Mouse (Mus musculus) lung, adult 2 months (tissue): ENCODE measurements around the gene Cenpu.

Source experiments
- CTCF ChIP-seq: fragments of 200-500 bp; IDR thresholded peaks from 2 replicates; pipeline ENCODE4 v1.5.1; 2011; ENCODE audit warnings: mild to moderate bottlenecking, low read length, control low read depth; ENCODE audit not compliant: insufficient read depth
- POLR2A ChIP-seq: fragments of 200-500 bp; IDR thresholded peaks from 2 replicates; pipeline ENCODE4 v1.6.1; 2011; ENCODE audit warnings: low read depth, mild to moderate bottlenecking, control low read depth, low read length, borderline replicate concordance; ENCODE audit errors: extremely low read depth

DNA sequence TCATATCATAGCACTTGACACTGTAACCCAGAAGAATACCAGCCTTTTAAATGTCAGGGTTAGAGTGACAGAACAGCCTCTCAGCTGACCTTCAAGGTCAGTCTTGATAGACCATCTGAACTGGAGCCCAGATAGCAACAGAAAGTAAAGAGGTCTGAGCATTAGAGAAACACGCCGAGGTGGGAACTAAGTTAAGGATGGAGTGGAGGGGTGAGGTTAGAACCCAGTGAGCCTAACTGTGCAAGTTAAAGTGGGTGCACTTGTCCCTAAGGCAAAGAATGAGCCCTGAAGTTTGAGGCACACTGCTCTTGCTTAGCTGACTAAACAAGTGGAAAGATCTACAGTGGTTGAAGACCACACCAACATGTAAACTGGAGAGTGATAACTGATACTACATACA, 46.3 kb downstream of the Cenpu start:
- TF ChIP-seq CTCF (no peak), POLR2A (no peak)
